Mouse (Mus musculus) CH12.LX (cell line): ENCODE data around the gene Prkce. TPM values are rescaled to one million over a fixed set of nuclear protein-coding genes. Genes with fewer than 3 reads are reported as not detected.

Source experiments
- DNase-seq: peaks from one replicate; pipeline ENCODE4 v3.0.0-alpha.2; 2013; ENCODE audit errors: extremely low read depth
- H3K27ac ChIP-seq: 2 replicates; pipeline ENCODE4 v1.5.1; 2012; ENCODE audit warnings: low read depth, mild to moderate bottlenecking, control low read depth, moderate library complexity; ENCODE audit not compliant: insufficient read depth
- H3K27me3 ChIP-seq: replicated peaks from 2 replicates; pipeline ENCODE3; 2012; ENCODE audit warnings: inconsistent platforms
- H3K36me3 ChIP-seq, 2 experiments: replicated peaks in 1 of 2; 2 replicates each; pipeline versions ENCODE3 to v1.6.1; 2012; ENCODE audit warnings: inconsistent platforms in 1 of 2, low read length in 1 of 2, mild to moderate bottlenecking in 1 of 2, mixed read lengths in 1 of 2, moderate library complexity in 1 of 2; ENCODE audit not compliant: control insufficient read depth in 1 of 2, insufficient read depth in 1 of 2
- H3K4me1 ChIP-seq, 2 experiments: 2 replicates each; pipeline ENCODE4 v1.6.1; 2012; ENCODE audit warnings: inconsistent platforms in 1 of 2, moderate library complexity in 1 of 2; ENCODE audit not compliant: insufficient read depth in 2 of 2, control insufficient read depth in 1 of 2
- H3K4me2 ChIP-seq: 2 replicates; pipeline ENCODE4 v1.6.1; 2012; ENCODE audit warnings: low read depth, mild to moderate bottlenecking, control low read depth; ENCODE audit not compliant: poor library complexity, insufficient read depth, severe bottlenecking
- H3K4me3 ChIP-seq, 3 experiments: fragments of 150-350 bp in 1 of 3; sonication (generic) in 1 of 3; replicated peaks in 1 of 3; 2 replicates each; pipeline versions ENCODE3 to v1.5.1; 2011 to 2012; ENCODE audit warnings: low read depth in 2 of 3, low read length in 2 of 3, mild to moderate bottlenecking in 2 of 3, moderate library complexity in 2 of 3, control low read depth in 1 of 3, improper control_type of control experiment in 1 of 3, inconsistent platforms in 1 of 3, mixed read lengths in 1 of 3; ENCODE audit not compliant: poor library complexity in 1 of 3
- H3K79me2 ChIP-seq: replicated peaks from 2 replicates; pipeline ENCODE4 v1.6.1; 2012; ENCODE audit warnings: mild to moderate bottlenecking, moderate library complexity; ENCODE audit not compliant: control insufficient read depth, poor library complexity, insufficient read depth, severe bottlenecking; ENCODE audit errors: extremely low read depth
- H3K9ac ChIP-seq: 2 replicates; pipeline ENCODE4 v1.6.1; 2012; ENCODE audit warnings: low read depth, mild to moderate bottlenecking, control low read depth, moderate library complexity; ENCODE audit not compliant: insufficient read depth
- H3K9me3 ChIP-seq: replicated peaks from 2 replicates; pipeline ENCODE3; 2012; ENCODE audit warnings: low read length, inconsistent platforms, mixed read lengths
- BHLHE40 ChIP-seq: IDR thresholded peaks from 2 replicates; pipeline ENCODE4 v1.6.1; 2011; ENCODE audit warnings: mild to moderate bottlenecking, low read depth, low read length, improper control_type of control experiment
- CHD1 ChIP-seq: IDR thresholded peaks from 2 replicates; pipeline ENCODE4 v1.6.1; 2012; ENCODE audit warnings: low read depth, low read length, improper control_type of control experiment, inconsistent platforms
- CTCF ChIP-seq, 2 experiments: IDR thresholded peaks in 1 of 2; conservative IDR thresholded peaks in 1 of 2; 2 replicates each; pipeline ENCODE4 v1.5.1; 2011 to 2012; ENCODE audit warnings: low read depth in 2 of 2, low read length in 2 of 2, improper control_type of control experiment in 1 of 2, inconsistent platforms in 1 of 2, mild to moderate bottlenecking in 1 of 2, moderate library complexity in 1 of 2
- E2F4 ChIP-seq: IDR thresholded peaks from 2 replicates; pipeline ENCODE4 v1.6.1; 2011; ENCODE audit warnings: low read depth, low read length, improper control_type of control experiment; ENCODE audit not compliant: insufficient replicate concordance
- EP300 ChIP-seq: IDR thresholded peaks from 2 replicates; pipeline ENCODE4 v1.6.1; 2011; ENCODE audit warnings: low read length, improper control_type of control experiment
- ETS1 ChIP-seq: conservative IDR thresholded peaks from 2 replicates; pipeline ENCODE4 v1.6.1; 2012; ENCODE audit warnings: low read depth, mild to moderate bottlenecking, inconsistent platforms, low read length, improper control_type of control experiment, moderate library complexity
- HCFC1 ChIP-seq: IDR thresholded peaks from 2 replicates; pipeline ENCODE4 v1.6.1; 2012; ENCODE audit warnings: low read depth, mild to moderate bottlenecking, inconsistent platforms, low read length, improper control_type of control experiment
- IRF4 ChIP-seq: IDR thresholded peaks from 2 replicates; pipeline ENCODE4 v1.6.1; 2014; ENCODE audit warnings: low read depth, mild to moderate bottlenecking, inconsistent platforms, low read length, improper control_type of control experiment
- JUN ChIP-seq: IDR thresholded peaks from 2 replicates; pipeline ENCODE4 v1.6.1; 2011; ENCODE audit warnings: low read depth, mild to moderate bottlenecking, low read length, improper control_type of control experiment, moderate library complexity; ENCODE audit not compliant: insufficient read depth
- KAT2A ChIP-seq: IDR thresholded peaks from 2 replicates; pipeline ENCODE4 v1.6.1; 2012; ENCODE audit warnings: low read length, improper control_type of control experiment, inconsistent platforms; ENCODE audit not compliant: insufficient replicate concordance
- MAFK ChIP-seq: IDR thresholded peaks from 2 replicates; pipeline ENCODE4 v1.6.1; 2011; ENCODE audit warnings: low read length, improper control_type of control experiment; ENCODE audit not compliant: insufficient replicate concordance
- MAX ChIP-seq: IDR thresholded peaks from 2 replicates; pipeline ENCODE4 v1.6.1; 2011; ENCODE audit warnings: low read length, improper control_type of control experiment
- MAZ ChIP-seq: IDR thresholded peaks from 2 replicates; pipeline ENCODE4 v1.6.1; 2012; ENCODE audit warnings: low read depth, mild to moderate bottlenecking, inconsistent platforms, low read length, improper control_type of control experiment, moderate library complexity
- MEF2A ChIP-seq: IDR thresholded peaks from 2 replicates; pipeline ENCODE4 v1.6.1; 2014; ENCODE audit warnings: low read depth, mild to moderate bottlenecking, inconsistent platforms, low read length, improper control_type of control experiment, borderline replicate concordance
- MXI1 ChIP-seq: IDR thresholded peaks from 2 replicates; pipeline ENCODE4 v1.6.1; 2011; ENCODE audit warnings: mild to moderate bottlenecking, low read depth, low read length, improper control_type of control experiment
- PAX5 ChIP-seq: IDR thresholded peaks from 2 replicates; pipeline ENCODE4 v1.6.1; 2012; ENCODE audit warnings: low read length, inconsistent platforms, mixed read lengths
- POLR2AphosphoS2 ChIP-seq: IDR thresholded peaks from 2 replicates; pipeline ENCODE4 v1.6.1; 2011; ENCODE audit warnings: low read depth, low read length, improper control_type of control experiment
- RAD21 ChIP-seq: IDR thresholded peaks from 2 replicates; pipeline ENCODE4 v1.6.1; 2011; ENCODE audit warnings: low read depth, mild to moderate bottlenecking, low read length, improper control_type of control experiment, moderate library complexity
- RCOR1 ChIP-seq: conservative IDR thresholded peaks from 2 replicates; pipeline ENCODE4 v1.6.1; 2012; ENCODE audit warnings: low read depth, mild to moderate bottlenecking, inconsistent platforms, low read length, improper control_type of control experiment
- SIN3A ChIP-seq: IDR thresholded peaks from 2 replicates; pipeline ENCODE4 v1.6.1; 2012; ENCODE audit warnings: low read length, improper control_type of control experiment, inconsistent platforms
- SMC3 ChIP-seq: IDR thresholded peaks from 2 replicates; pipeline ENCODE4 v1.6.1; 2011; ENCODE audit warnings: low read depth, low read length, improper control_type of control experiment
- TBP ChIP-seq: conservative IDR thresholded peaks from 2 replicates; pipeline ENCODE4 v1.6.1; 2011; ENCODE audit warnings: low read depth, low read length, improper control_type of control experiment
- TCF12 ChIP-seq: IDR thresholded peaks from 2 replicates; pipeline ENCODE4 v1.6.1; 2014; ENCODE audit warnings: low read depth, mild to moderate bottlenecking, inconsistent platforms, low read length, improper control_type of control experiment
- UBTF ChIP-seq: IDR thresholded peaks from 2 replicates; pipeline ENCODE4 v1.6.1; 2012; ENCODE audit warnings: low read depth, mild to moderate bottlenecking, inconsistent platforms, low read length, improper control_type of control experiment, moderate library complexity
- USF1 ChIP-seq: IDR thresholded peaks from 2 replicates; pipeline ENCODE4 v1.6.1; 2014; ENCODE audit warnings: low read depth, mild to moderate bottlenecking, inconsistent platforms, low read length, improper control_type of control experiment
- ZKSCAN1 ChIP-seq: IDR thresholded peaks from 2 replicates; pipeline ENCODE4 v1.6.1; 2012; ENCODE audit warnings: low read depth, inconsistent platforms, low read length, improper control_type of control experiment, borderline replicate concordance
- dilution Hi-C: fragments of 300-500 bp; cut with MboI; formaldehyde crosslinking; loops from 2 replicates; pipeline ENCODE4 v1.14.3; 2020; ENCODE audit warnings: low sequenced_read_pairs; ENCODE audit not compliant: extremely low pct_unique_long_range_greater_than_20kb, extremely low pct_ligation_motif_present
- in situ Hi-C: fragments of 300-500 bp; cut with MboI; formaldehyde crosslinking; loops from 3 replicates; pipeline ENCODE4 v1.14.3; 2019; ENCODE audit warnings: low sequenced_read_pairs, low pct_ligation_motif_present, low pct_unique_long_range_greater_than_20kb, mixed read lengths
- polyA plus RNA-seq: library from polyadenylated mRNA; unstranded; fragments of >175 nt; gene quantifications from 2 replicates; pipeline ENCODE4 v1.2.1, GENCODE M21; 2012; ENCODE audit warnings: low read depth; ENCODE audit not compliant: insufficient read length
- total RNA-seq, 2 experiments: library from RNA; depleted of rRNA; stranded (reverse); fragments of 300-350 nt in 1 of 2; fragments of >200 nt in 1 of 2; gene quantifications; 2 replicates each; pipeline ENCODE4 v1.2.3; 2012 to 2014

Gene Prkce
- total and polyA plus RNA-seq, 3 experiments = 4.1 to 13.2 (median 11.4) TPM

GRCm38 (mm10) chr17:86250406-86250905 lies 82.9 kb downstream of the Prkce start:
- Histone ChIP-seq H3K4me3 (no peak overlapping the region), H3K27me3 (no peaks in the 10 kb centered on the region), H3K9me3 (peaks cover 16% of the 10 kb centered on the region), H3K79me2 (no peaks in the 10 kb centered on the region), H3K4me2 (no peak overlapping the region), H3K36me3 (peaks cover 0 to 59% of the 10 kb centered on the region in 2 experiments), H3K4me1 (peaks cover 17 to 54% of the 10 kb centered on the region in 2 experiments), H3K27ac (no peak overlapping the region), H3K9ac (no peak overlapping the region)
- no peak for DNase-seq
- in situ Hi-C loops = no loop called here
- dilution Hi-C loops = no loop called here
- TF ChIP-seq SMC3 (no peak), USF1 (no peak), MAX (no peak), RCOR1 (no peak), UBTF (no peak), EP300 (no peak), E2F4 (no peak), SIN3A (no peak), POLR2AphosphoS2 (no peak), MXI1 (no peak), TCF12 (no peak), MAZ (no peak), ZKSCAN1 (no peak), ETS1 (no peak), KAT2A (no peak), MAFK (no peak), HCFC1 (no peak), MEF2A (no peak)

GRCm38 (mm10) chr17:86253884-86254283 lies 86.3 kb downstream of the Prkce start:
- no peak overlapping the region for H3K4me3 ChIP-seq
- no peak overlapping the region for H3K4me2 ChIP-seq
- 0 out of 2 replicates have a peak, but pooled peaks cover 2% of the 10 kb centered on the region for H3K79me2 ChIP-seq
- peaks cover 0 to 59% of the 10 kb centered on the region in 2 experiments for H3K36me3 ChIP-seq
- TF ChIP-seq MXI1 (no peak), CTCF (conservative IDR thresholded peaks at IDR 0.05 in 1 of 2, IDR thresholded peaks at IDR 0.05 in 1 of 2; ENCODE audit: low read depth in 2 of 2, low read length in 2 of 2) (no peak), IRF4 (no peak), PAX5 (no peak), RAD21 (no peak), TBP (no peak), BHLHE40 (no peak), CHD1 (no peak), JUN (no peak), ZKSCAN1 (no peak)
- TF ChIP-seq, all 38 proteins: peak for 0
- dilution Hi-C loops = no loop called here
- Histone ChIP-seq H3K9me3 (peaks cover 16% of the 10 kb centered on the region), H3K4me1 (peaks cover 14 to 36% of the 10 kb centered on the region in 2 experiments), H3K27me3 (no peaks in the 10 kb centered on the region), H3K9ac (no peak overlapping the region), H3K27ac (no peak overlapping the region)
- DNase-seq = no peak
- in situ Hi-C loops = no loop called here
